ENCODE assay signal across 19 mouse cellular contexts in genomic region chr3:103075871-103076270, GRCm38 (mm10). TPM values are rescaled to one million over a fixed set of nuclear protein-coding genes. Genes with fewer than 3 reads are reported as not detected.
"Had no signal": no experiment of that assay in that cellular context is flagged by ENCODE, and none has a peak within 500 bp of the region (broad histone marks: within the 10 kb centered on the region; RNA-seq: fewer than 3 reads in every experiment).

No protein-coding gene starts in this region.

- H3K4me3 ChIP-seq: midbrain, embryonic 10.5 days; midbrain, embryonic 12.5 days; myocyte; neural tube, embryonic 13.5 days; neural tube, embryonic 15.5 days; stomach, embryonic 15.5 days had no signal

- H3K27ac ChIP-seq: midbrain, embryonic 10.5 days; midbrain, embryonic 12.5 days; neural tube, embryonic 13.5 days; neural tube, embryonic 15.5 days; stomach, embryonic 15.5 days; stomach, postnatal 0 days had no signal

- DNase-seq: lung, adult 18-20 months; lung, embryonic 14.5 days; lung, postnatal 10 days; lung, postnatal 4 days; midbrain, embryonic 14.5 days; retina, postnatal 1 day; right cerebral cortex, postnatal 25 days; right cerebral cortex, postnatal 4 days; thymus, adult 2 months; thymus, postnatal 25 days; thymus, postnatal 4 days had no signal

RNA-seq across cellular contexts. Expression of gene Ampd1, which starts 2.1 kb away (rescaled TPM):
- total RNA-seq: megakaryocyte-erythroid progenitor cell, adult 5-6 weeks had no signal
